Mouse (Mus musculus): ENCODE measurements around the gene Cfap126.
A peak's percentile ranks its signal among the peaks of the same experiment; 100 is the strongest.
"Not testable (repeated sequence)": the region's sequence is repeated elsewhere in the genome, so short reads cannot be mapped to it uniquely, and the experiment has no call there.

Cfap126 gene

GRCm38 (mm10) chr1:171078419-171078818 is 35.3 kb upstream of the Cfap126 start:
- H3K4me3 ChIP-seq (replicated peaks; ENCODE audit: low read length); H3K4me1 ChIP-seq (replicated peaks; ENCODE audit: low read depth, low read length); H3K27me3 ChIP-seq (ENCODE audit: insufficient read depth, low read length); H3K9me3 ChIP-seq (ENCODE audit: low read length); H3K36me3 ChIP-seq (ENCODE audit: insufficient read depth, low read length): not testable (repeated sequence)

- H3K4me1 ChIP-seq (replicated peaks; ENCODE audit: low read depth, low read length); H3K9me3 ChIP-seq (ENCODE audit: low read length); H3K36me3 ChIP-seq (ENCODE audit: insufficient read depth, low read length); H3K4me3 ChIP-seq (replicated peaks; ENCODE audit: low read length); H3K27me3 ChIP-seq (ENCODE audit: insufficient read depth, low read length): not testable (repeated sequence)
Observed at GRCm38 (mm10) chr1:171079345-171079744, 34.4 kb upstream of the Cfap126 start.

GRCm38 (mm10) chr1:171079825-171080224 is 33.9 kb upstream of the Cfap126 start:
- not testable (repeated sequence) for H3K4me1 ChIP-seq (replicated peaks; ENCODE audit: low read depth, low read length); H3K9me3 ChIP-seq (ENCODE audit: low read length); H3K36me3 ChIP-seq (ENCODE audit: insufficient read depth, low read length); H3K4me3 ChIP-seq (replicated peaks; ENCODE audit: low read length); H3K27me3 ChIP-seq (ENCODE audit: insufficient read depth, low read length)

GRCm38 (mm10) chr1:171081512-171082231 is 32.0 kb upstream of the Cfap126 start:
- not testable (repeated sequence) for H3K36me3 ChIP-seq (ENCODE audit: insufficient read depth, low read length); H3K9me3 ChIP-seq (ENCODE audit: low read length); H3K4me1 ChIP-seq (replicated peaks; ENCODE audit: low read depth, low read length); H3K4me3 ChIP-seq (replicated peaks; ENCODE audit: low read length); H3K27me3 ChIP-seq (ENCODE audit: insufficient read depth, low read length)

GRCm38 (mm10) chr1:171085718-171086117 is 28.0 kb upstream of the Cfap126 start:
- peaks cover 2% of the 10 kb centered on the region for H3K9me3 ChIP-seq (ENCODE audit: low read length)
- peaks cover 22% of the 10 kb centered on the region for H3K4me1 ChIP-seq (replicated peaks; ENCODE audit: low read depth, low read length)
- no peaks in the 10 kb centered on the region for H3K36me3 ChIP-seq (ENCODE audit: insufficient read depth, low read length)
- no peak overlapping the region for H3K4me3 ChIP-seq (replicated peaks; ENCODE audit: low read length)
- peaks cover 7% of the 10 kb centered on the region for H3K27me3 ChIP-seq (ENCODE audit: insufficient read depth, low read length)
- TF ChIP-seq POU5F1 (IDR thresholded peaks at IDR 0.05; ENCODE audit: borderline replicate concordance, low read length) (no peak), CTCF (conservative IDR thresholded peaks at IDR 0.05; ENCODE audit: low read length) (no peak), NANOG (IDR thresholded peaks at IDR 0.05; ENCODE audit: borderline replicate concordance, low read length) (no peak)

- Histone ChIP-seq H3K4me3 (replicated peaks; ENCODE audit: low read length) (peak overlapping the region; percentile 76), H3K9me3 (ENCODE audit: low read length) (peaks cover 23% of the 10 kb centered on the region), H3K4me1 (replicated peaks; ENCODE audit: low read depth, low read length) (peaks cover 22% of the 10 kb centered on the region)
- H3K27me3 ChIP-seq (ENCODE audit: insufficient read depth, low read length); H3K36me3 ChIP-seq (ENCODE audit: insufficient read depth, low read length): not testable (repeated sequence)
Observed at GRCm38 (mm10) chr1:171088237-171088869, 25.4 kb upstream of the Cfap126 start.

- Histone ChIP-seq H3K4me1 (replicated peaks; ENCODE audit: low read depth, low read length) (peaks cover 22% of the 10 kb centered on the region), H3K4me3 (replicated peaks; ENCODE audit: low read length) (peak overlapping the region; percentile 76), H3K27me3 (ENCODE audit: insufficient read depth, low read length) (peaks cover 7% of the 10 kb centered on the region), H3K9me3 (ENCODE audit: low read length) (peaks cover 32% of the 10 kb centered on the region), H3K36me3 (ENCODE audit: insufficient read depth, low read length) (no peaks in the 10 kb centered on the region)
- TF ChIP-seq CTCF (conservative IDR thresholded peaks at IDR 0.05; ENCODE audit: low read length) (no peak), POU5F1 (IDR thresholded peaks at IDR 0.05; ENCODE audit: borderline replicate concordance, low read length) (no peak), NANOG (IDR thresholded peaks at IDR 0.05; ENCODE audit: borderline replicate concordance, low read length) (no peak)
Observed at GRCm38 (mm10) chr1:171089891-171090290, 23.8 kb upstream of the Cfap126 start.

- Histone ChIP-seq H3K4me1 (replicated peaks; ENCODE audit: low read depth, low read length) (peaks cover 22% of the 10 kb centered on the region), H3K36me3 (ENCODE audit: insufficient read depth, low read length) (no peaks in the 10 kb centered on the region), H3K27me3 (ENCODE audit: insufficient read depth, low read length) (peaks cover 5% of the 10 kb centered on the region), H3K4me3 (replicated peaks; ENCODE audit: low read length) (no peak overlapping the region), H3K9me3 (ENCODE audit: low read length) (peaks cover 40% of the 10 kb centered on the region)
- no peak for TF ChIP-seq NANOG (IDR thresholded peaks at IDR 0.05; ENCODE audit: borderline replicate concordance, low read length)
- no peak for TF ChIP-seq POU5F1 (IDR thresholded peaks at IDR 0.05; ENCODE audit: borderline replicate concordance, low read length)
- no peak for TF ChIP-seq CTCF (conservative IDR thresholded peaks at IDR 0.05; ENCODE audit: low read length)
Observed at GRCm38 (mm10) chr1:171090761-171091160, 23.0 kb upstream of the Cfap126 start.

GRCm38 (mm10) chr1:171094424-171094823 is 19.3 kb upstream of the Cfap126 start:
- TF ChIP-seq CTCF (conservative IDR thresholded peaks at IDR 0.05; ENCODE audit: low read length) = no peak
- no peak for TF ChIP-seq POU5F1 (IDR thresholded peaks at IDR 0.05; ENCODE audit: borderline replicate concordance, low read length)
- TF ChIP-seq NANOG (IDR thresholded peaks at IDR 0.05; ENCODE audit: borderline replicate concordance, low read length) = no peak
- Histone ChIP-seq H3K4me3 (replicated peaks; ENCODE audit: low read length) (no peak overlapping the region), H3K36me3 (ENCODE audit: insufficient read depth, low read length) (no peaks in the 10 kb centered on the region), H3K4me1 (replicated peaks; ENCODE audit: low read depth, low read length) (peaks cover 7% of the 10 kb centered on the region), H3K27me3 (ENCODE audit: insufficient read depth, low read length) (no peaks in the 10 kb centered on the region), H3K9me3 (ENCODE audit: low read length) (peaks cover 73% of the 10 kb centered on the region)

All from E14TG2a.4 (cell line).